Mouse (Mus musculus): Measurements from ENCODE around the gene Gipc3. TPM values are rescaled to one million over a fixed set of nuclear protein-coding genes. Genes with fewer than 3 reads are reported as not detected.

The Gipc3 gene
- polyA plus RNA-seq, 1 experiment from 2014 or later: not detected

GRCm38 (mm10) chr10:81294442-81294841 is 48.6 kb downstream of the Gipc3 start:
- peaks cover 19% of the 10 kb centered on the region for H3K4me1 ChIP-seq (ENCODE audit: control insufficient read depth, insufficient read depth, low read length)
- ATAC-seq (ENCODE audit: insufficient number of reproducible peaks, insufficient read depth, low FRiP score, low read depth): no peak
- 48% methylated on average over 8 of the region's 8 CpGs for WGBS

GRCm38 (mm10) chr10:81293334-81294030 is 49.6 kb downstream of the Gipc3 start:
- Histone ChIP-seq H3K4me1 (ENCODE audit: control insufficient read depth, insufficient read depth, low read length) (peaks cover 19% of the 10 kb centered on the region), H3K9ac (replicated peaks; ENCODE audit: low read depth, low read length) (peak overlapping the region; percentile 68), H3K27me3 (ENCODE audit: control insufficient read depth, insufficient read depth, low read length) (no peaks in the 10 kb centered on the region; the same call in 1 of the 2 replicates), H3K9me3 (ENCODE audit: control insufficient read depth, low read depth, low read length) (no peaks in the 10 kb centered on the region), H3K4me2 (replicated peaks; ENCODE audit: low read depth, low read length) (peak overlapping the region; percentile 99), H3K36me3 (ENCODE audit: control insufficient read depth, insufficient read depth, low read length) (no peaks in the 10 kb centered on the region), H3K4me3 (ENCODE audit: low read depth, low read length) (peak overlapping the region; percentile 82), H3K27ac (ENCODE audit: low read length) (peak overlapping the region; percentile 83; the same call in 1 of the 2 replicates)
- no peak for ATAC-seq (ENCODE audit: insufficient number of reproducible peaks, insufficient read depth, low FRiP score, low read depth)
- WGBS: 2% methylated on average over 25 of the region's 25 CpGs

More at GRCm38 (mm10) chr10:81294442-81294841, 48.6 kb downstream of the Gipc3 start:
- no peaks in the 10 kb centered on the region for H3K9me3 ChIP-seq (ENCODE audit: control insufficient read depth, low read depth, low read length)
- peak overlapping the region; percentile 82; the same call in 1 of the 2 replicates for H3K4me3 ChIP-seq (ENCODE audit: low read depth, low read length)
- H3K27me3 ChIP-seq (ENCODE audit: control insufficient read depth, insufficient read depth, low read length): no peaks in the 10 kb centered on the region; the same call in 1 of the 2 replicates
- H3K27ac ChIP-seq (ENCODE audit: low read length): no peak overlapping the region
- H3K4me2 ChIP-seq (replicated peaks; ENCODE audit: low read depth, low read length): peak overlapping the region; percentile 99
- H3K9ac ChIP-seq (replicated peaks; ENCODE audit: low read depth, low read length): peak overlapping the region; percentile 68; the same call in 1 of the 2 replicates
- no peaks in the 10 kb centered on the region for H3K36me3 ChIP-seq (ENCODE audit: control insufficient read depth, insufficient read depth, low read length)

- peak within 1 kb of the TSS; percentile 82 for H3K4me3 ChIP-seq (ENCODE audit: low read depth, low read length)
- peak within 1 kb of the TSS; percentile 99 for H3K4me2 ChIP-seq (replicated peaks; ENCODE audit: low read depth, low read length)
- WGBS: under 1% methylated on average over 75 of the region's 80 CpGs
- no peaks in the 10 kb centered on the region for H3K9me3 ChIP-seq (ENCODE audit: control insufficient read depth, low read depth, low read length)
- H3K27me3 ChIP-seq (ENCODE audit: control insufficient read depth, insufficient read depth, low read length): no peaks in the 10 kb centered on the region; the same call in 1 of the 2 replicates
- H3K4me1 ChIP-seq (ENCODE audit: control insufficient read depth, insufficient read depth, low read length): peaks cover 23% of the 10 kb centered on the region
- H3K36me3 ChIP-seq (ENCODE audit: control insufficient read depth, insufficient read depth, low read length): no peaks in the 10 kb centered on the region
- peak within 1 kb of the TSS; percentile 68 for H3K9ac ChIP-seq (replicated peaks; ENCODE audit: low read depth, low read length)
- H3K27ac ChIP-seq (ENCODE audit: low read length): peak within 1 kb of the TSS; percentile 83
- ATAC-seq (ENCODE audit: insufficient number of reproducible peaks, insufficient read depth, low FRiP score, low read depth): peak; percentile 95
Measured at GRCm38 (mm10) chr10:81292554-81293333, 50.3 kb downstream of the Gipc3 start, which contains the start of gene Pip5k1c. Gene Pip5k1c, plus strand, starts transcription at chr10:81292963.

- H3K9me3 ChIP-seq (ENCODE audit: control insufficient read depth, low read depth, low read length): no peaks in the 10 kb centered on the region
- no peaks in the 10 kb centered on the region for H3K36me3 ChIP-seq (ENCODE audit: control insufficient read depth, insufficient read depth, low read length)
- H3K9ac ChIP-seq (replicated peaks; ENCODE audit: low read depth, low read length): 0 out of 2 replicates have a peak within 1 kb of the TSS, but pooled peaks have one; percentile 4
- peak within 1 kb of the TSS; percentile 27 for H3K4me2 ChIP-seq (replicated peaks; ENCODE audit: low read depth, low read length)
- ATAC-seq (ENCODE audit: insufficient number of reproducible peaks, insufficient read depth, low FRiP score, low read depth): no peak
- H3K4me3 ChIP-seq (ENCODE audit: low read depth, low read length): peak within 1 kb of the TSS; percentile 82
- no peaks in the 10 kb centered on the region; the same call in 1 of the 2 replicates for H3K27me3 ChIP-seq (ENCODE audit: control insufficient read depth, insufficient read depth, low read length)
- WGBS: 64% methylated on average over 9 of the region's 9 CpGs
- peaks cover 23% of the 10 kb centered on the region for H3K4me1 ChIP-seq (ENCODE audit: control insufficient read depth, insufficient read depth, low read length)
- peak within 1 kb of the TSS; percentile 27 for H3K27ac ChIP-seq (ENCODE audit: low read length)
Measured at GRCm38 (mm10) chr10:81291511-81292104, 51.5 kb downstream of the Gipc3 start, which contains the start of gene Tjp3. Gene Tjp3, minus strand, starts transcription at chr10:81291581.

- 13% methylated on average over 24 of the region's 24 CpGs for WGBS
- peak overlapping the region; percentile 27 for H3K4me2 ChIP-seq (replicated peaks; ENCODE audit: low read depth, low read length)
- H3K27me3 ChIP-seq (ENCODE audit: control insufficient read depth, insufficient read depth, low read length): no peaks in the 10 kb centered on the region; the same call in 1 of the 2 replicates
- peak overlapping the region; percentile 27 for H3K27ac ChIP-seq (ENCODE audit: low read length)
- no peak for ATAC-seq (ENCODE audit: insufficient number of reproducible peaks, insufficient read depth, low FRiP score, low read depth)
- H3K4me3 ChIP-seq (ENCODE audit: low read depth, low read length): peak overlapping the region; percentile 18
- H3K9ac ChIP-seq (replicated peaks; ENCODE audit: low read depth, low read length): 0 out of 2 replicates have a peak overlapping the region, but pooled peaks have one; percentile 4
- H3K36me3 ChIP-seq (ENCODE audit: control insufficient read depth, insufficient read depth, low read length): no peaks in the 10 kb centered on the region
- no peaks in the 10 kb centered on the region for H3K9me3 ChIP-seq (ENCODE audit: control insufficient read depth, low read depth, low read length)
- peaks cover 23% of the 10 kb centered on the region for H3K4me1 ChIP-seq (ENCODE audit: control insufficient read depth, insufficient read depth, low read length)
Measured at GRCm38 (mm10) chr10:81290698-81291460, 52.2 kb downstream of the Gipc3 start.

GRCm38 (mm10) chr10:81289811-81290210 is 53.3 kb downstream of the Gipc3 start:
- Histone ChIP-seq H3K4me2 (replicated peaks; ENCODE audit: low read depth, low read length) (peak overlapping the region; percentile 27), H3K27ac (ENCODE audit: low read length) (no peak overlapping the region), H3K9ac (replicated peaks; ENCODE audit: low read depth, low read length) (no peak overlapping the region), H3K4me3 (ENCODE audit: low read depth, low read length) (no peak overlapping the region), H3K36me3 (ENCODE audit: control insufficient read depth, insufficient read depth, low read length) (no peaks in the 10 kb centered on the region), H3K27me3 (ENCODE audit: control insufficient read depth, insufficient read depth, low read length) (peaks cover 6% of the 10 kb centered on the region; the same call in 1 of the 2 replicates), H3K9me3 (ENCODE audit: control insufficient read depth, low read depth, low read length) (no peaks in the 10 kb centered on the region), H3K4me1 (ENCODE audit: control insufficient read depth, insufficient read depth, low read length) (peaks cover 20% of the 10 kb centered on the region)
- no peak for ATAC-seq (ENCODE audit: insufficient number of reproducible peaks, insufficient read depth, low FRiP score, low read depth)
- 55% methylated on average over 14 of the region's 14 CpGs for WGBS

- Histone ChIP-seq H3K4me1 (ENCODE audit: control insufficient read depth, insufficient read depth, low read length) (peaks cover 15% of the 10 kb centered on the region), H3K36me3 (ENCODE audit: control insufficient read depth, insufficient read depth, low read length) (no peaks in the 10 kb centered on the region), H3K4me3 (ENCODE audit: low read depth, low read length) (no peak overlapping the region), H3K9me3 (ENCODE audit: control insufficient read depth, low read depth, low read length) (no peaks in the 10 kb centered on the region), H3K9ac (replicated peaks; ENCODE audit: low read depth, low read length) (no peak overlapping the region), H3K4me2 (replicated peaks; ENCODE audit: low read depth, low read length) (peak overlapping the region; percentile 27; the same call in 1 of the 2 replicates), H3K27ac (ENCODE audit: low read length) (no peak overlapping the region), H3K27me3 (ENCODE audit: control insufficient read depth, insufficient read depth, low read length) (peaks cover 9% of the 10 kb centered on the region; the same call in 1 of the 2 replicates)
- WGBS: under 1% methylated on average over 7 of the region's 7 CpGs
- ATAC-seq (ENCODE audit: insufficient number of reproducible peaks, insufficient read depth, low FRiP score, low read depth): no peak
Measured at GRCm38 (mm10) chr10:81289278-81289677, 53.8 kb downstream of the Gipc3 start.
